Mouse (Mus musculus): ENCODE results near the gene Rbpj. TPM values are rescaled to one million over a fixed set of nuclear protein-coding genes. Genes with fewer than 3 reads are reported as not detected.

Rbpj gene
- 10 to 100 TPM; 56.5 to 69.8 TPM for total RNA-seq (2021)
- long read RNA-seq, experiment 1, full-length matches to known transcripts = 37 of 64 reads
- long read RNA-seq, experiment 1, partial matches to known transcripts = 15 of 64 reads
- long read RNA-seq, experiment 1, other reads (novel, unspliced or antisense) = 12 of 64 reads
- long read RNA-seq, experiment 2, full-length matches to known transcripts = 34 of 49 reads
- long read RNA-seq, experiment 2, partial matches to known transcripts = 6 of 49 reads
- long read RNA-seq, experiment 2, other reads (novel, unspliced or antisense) = 9 of 49 reads

DNA sequence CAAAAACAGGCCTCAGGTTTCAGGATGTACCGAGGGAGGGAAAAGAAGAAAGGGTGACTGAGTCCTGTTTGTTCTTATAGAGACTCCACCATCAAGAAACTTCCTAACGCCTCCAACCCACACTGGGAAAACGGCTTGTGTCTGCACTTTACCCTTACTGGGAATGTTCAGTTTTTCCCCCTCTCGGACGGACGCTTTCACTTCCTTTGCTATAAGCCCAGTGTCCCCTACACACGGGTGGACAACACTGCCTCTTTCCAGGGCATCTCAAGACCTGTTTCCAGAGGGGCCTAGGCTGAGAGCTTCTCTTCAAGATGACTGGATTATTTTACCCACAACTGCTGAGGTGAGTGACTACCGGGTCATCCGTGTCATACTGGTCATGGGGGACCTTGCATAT, at the start of gene Rbpj:
TSS of gene Rbpj (plus strand) at position 270 of the 400 bp plus-strand sequence.
- DNase-seq (ENCODE audit: low spot score in 2 of 2) = no peak

GRCm38 (mm10) chr5:53420777-53421176, 45.2 kb upstream of the Rbpj start:
- no peak for DNase-seq (ENCODE audit: low spot score in 2 of 2)

DNA sequence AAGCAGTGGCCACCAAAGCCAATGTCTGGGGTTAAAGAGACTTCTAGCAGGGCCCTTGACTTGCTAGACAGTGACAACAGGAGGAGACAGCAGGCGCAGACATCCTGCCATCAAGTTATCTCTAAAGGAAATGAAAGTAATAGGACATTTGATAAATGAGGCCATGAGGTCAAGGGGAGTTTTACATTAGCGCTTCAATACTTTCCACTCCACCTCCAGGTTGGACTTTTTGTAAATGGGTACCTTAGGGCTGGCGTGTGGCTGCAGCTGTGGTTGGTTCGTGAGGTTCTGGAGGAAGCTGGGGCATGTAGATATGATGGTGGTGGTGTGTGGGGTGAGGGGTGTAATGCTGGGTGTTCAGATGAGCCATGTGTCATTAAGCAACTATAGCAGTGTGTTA, 44.7 kb upstream of the Rbpj start:
- DNase-seq (ENCODE audit: low spot score in 2 of 2) = no peak

DNA sequence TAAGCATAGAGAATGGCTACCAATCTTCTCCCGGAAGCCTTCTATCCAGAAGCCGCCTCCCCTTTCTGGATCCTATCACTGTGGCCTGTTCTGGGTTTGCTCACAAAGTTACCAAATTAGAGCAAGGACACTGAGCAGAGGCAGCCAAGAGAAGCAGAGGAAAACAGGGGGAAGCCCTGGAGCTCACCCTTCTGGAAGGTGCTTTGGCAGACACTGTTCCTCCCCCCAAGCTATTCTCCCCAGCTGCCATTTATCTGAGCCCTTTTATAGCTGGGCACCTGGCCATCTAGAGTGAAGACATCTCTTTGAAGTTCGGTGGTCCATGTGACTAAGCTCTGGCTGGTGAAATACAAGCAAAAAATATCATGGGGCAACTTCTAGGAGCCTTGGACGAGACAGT, 38.5 kb upstream of the Rbpj start:
- no peak for DNase-seq (ENCODE audit: low spot score in 2 of 2)

GRCm38 (mm10) chr5:53429683-53430477, 36.1 kb upstream of the Rbpj start:
- DNase-seq (ENCODE audit: low spot score in 2 of 2) = peak in 1 of 2 experiments; percentile 32

GRCm38 (mm10) chr5:53432451-53432850, 33.5 kb upstream of the Rbpj start:
- no peak for DNase-seq (ENCODE audit: low spot score in 2 of 2)

DNA sequence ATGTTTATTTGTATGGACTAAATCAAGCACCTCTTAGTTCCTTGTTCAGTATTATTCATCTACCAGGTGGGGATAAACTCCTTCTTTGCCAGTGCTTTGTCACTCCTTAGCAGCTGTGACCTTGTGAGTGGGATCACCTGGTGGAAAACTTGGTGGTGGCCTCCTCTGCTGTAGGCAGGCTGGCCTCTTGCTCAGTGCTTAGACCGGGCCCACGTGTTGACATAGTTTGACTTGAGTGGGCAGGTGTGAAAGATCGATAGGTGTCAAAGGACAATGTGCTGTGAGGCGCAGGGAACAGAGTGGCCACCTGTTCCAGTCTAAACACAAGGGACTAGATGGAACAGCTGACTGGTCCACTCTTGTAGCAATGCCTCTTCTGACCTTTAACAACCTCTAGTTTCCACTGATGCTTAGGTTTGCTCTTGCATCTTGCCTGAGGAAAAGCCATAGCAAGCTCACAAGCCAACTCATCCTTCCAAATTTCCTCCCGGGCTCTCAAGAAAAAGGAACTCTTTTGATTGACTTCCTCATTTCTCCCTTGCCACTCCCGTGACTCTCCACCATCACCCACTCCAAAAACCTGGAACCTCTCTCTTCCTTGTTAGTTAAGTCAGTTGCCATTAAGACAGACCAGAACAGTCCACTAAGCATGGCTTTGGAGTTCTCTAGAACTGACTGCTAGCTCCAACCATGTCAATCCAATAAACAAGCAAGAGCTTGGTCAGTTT, 28.9 kb upstream of the Rbpj start:
- no peak for DNase-seq (ENCODE audit: low spot score in 2 of 2)

- DNase-seq (ENCODE audit: low spot score in 2 of 2) = no peak
Measured at GRCm38 (mm10) chr5:53437767-53438166, 28.2 kb upstream of the Rbpj start.

- no peak for DNase-seq (ENCODE audit: low spot score in 2 of 2)
Measured at GRCm38 (mm10) chr5:53438268-53438667, 27.7 kb upstream of the Rbpj start.

GRCm38 (mm10) chr5:53439655-53440054, 26.3 kb upstream of the Rbpj start:
- DNase-seq (ENCODE audit: low spot score in 2 of 2) = no peak

DNA sequence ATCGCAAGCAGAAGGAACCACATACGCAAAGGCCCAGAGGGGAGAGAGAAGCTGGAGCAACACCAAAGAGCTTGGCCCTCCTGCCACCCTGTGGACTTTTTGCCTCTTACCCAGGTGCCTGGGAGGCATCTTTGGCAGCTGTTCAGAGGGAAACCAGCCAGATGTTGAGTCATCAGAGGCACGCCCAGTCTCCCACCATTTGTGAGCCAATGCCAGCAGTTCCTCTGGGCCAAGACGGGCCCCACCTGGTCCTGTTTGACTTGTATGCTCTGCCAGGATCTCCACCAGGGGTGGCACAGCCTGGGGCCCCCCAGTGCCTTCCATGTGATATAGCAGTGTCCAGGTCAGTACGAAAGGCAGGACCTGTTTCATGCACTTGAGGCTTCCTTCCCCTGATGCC, 21.9 kb upstream of the Rbpj start:
- DNase-seq (ENCODE audit: low spot score in 2 of 2) = no peak

- peak in 1 of 2 experiments; percentile 53 for DNase-seq (ENCODE audit: low spot score in 2 of 2)
Measured at GRCm38 (mm10) chr5:53450945-53451344, 15.0 kb upstream of the Rbpj start.

- DNase-seq (ENCODE audit: low spot score in 2 of 2) = no peak
Measured at GRCm38 (mm10) chr5:53451829-53452228, 14.1 kb upstream of the Rbpj start.

GRCm38 (mm10) chr5:53452920-53453319, 13.0 kb upstream of the Rbpj start:
- DNase-seq (ENCODE audit: low spot score in 2 of 2) = no peak

- no peak for DNase-seq (ENCODE audit: low spot score in 2 of 2)
Measured at GRCm38 (mm10) chr5:53454706-53455105, 11.2 kb upstream of the Rbpj start.

GRCm38 (mm10) chr5:53455459-53455858, 10.5 kb upstream of the Rbpj start:
- DNase-seq (ENCODE audit: low spot score in 2 of 2) = no peak

GRCm38 (mm10) chr5:53460196-53460595, 5.8 kb upstream of the Rbpj start:
- DNase-seq (ENCODE audit: low spot score in 2 of 2) = no peak

DNA sequence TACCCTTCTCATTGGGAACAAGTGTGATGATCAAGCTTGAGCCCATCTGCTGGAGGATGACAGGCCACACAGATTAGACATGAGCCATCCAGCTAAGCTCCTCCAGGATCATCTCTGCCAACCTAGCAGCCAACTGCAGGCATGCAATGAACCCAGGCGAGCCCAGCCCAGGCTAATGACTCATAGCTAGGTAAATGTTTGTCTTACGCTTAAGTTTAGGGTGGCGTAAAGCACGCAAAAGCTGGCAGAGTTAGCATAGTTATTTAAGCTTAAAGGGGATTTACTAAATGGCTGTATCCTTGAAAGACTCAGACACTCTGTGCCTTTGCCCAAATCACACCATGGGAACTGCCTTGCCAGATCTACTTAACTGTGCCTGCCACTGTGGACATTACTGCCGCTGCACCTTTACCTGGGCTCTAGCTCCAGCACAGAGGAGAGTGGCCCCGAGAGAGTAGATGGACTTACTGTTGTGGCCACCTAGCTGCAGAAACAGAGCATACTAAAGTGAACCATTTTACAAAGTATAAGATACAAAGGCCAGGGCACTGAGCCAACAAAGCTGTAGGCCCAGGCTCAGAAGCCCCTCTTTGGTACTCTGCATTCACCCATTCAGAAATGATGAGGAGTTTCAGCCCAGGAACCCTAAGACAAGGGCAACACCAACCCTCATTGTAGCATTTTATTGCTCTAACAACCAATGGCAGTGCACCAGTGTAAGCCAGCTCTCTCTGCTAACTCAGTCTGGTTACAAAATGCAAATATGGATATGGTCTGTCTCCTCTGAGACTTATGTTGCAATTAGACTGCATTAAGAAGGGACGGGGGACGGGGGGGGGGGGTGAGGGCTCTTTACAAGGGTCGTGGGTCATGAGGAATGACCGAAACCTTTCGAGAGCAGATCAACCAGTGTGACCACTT, 2.6 kb upstream of the Rbpj start:
- no peak for DNase-seq (ENCODE audit: low spot score in 2 of 2)

DNA sequence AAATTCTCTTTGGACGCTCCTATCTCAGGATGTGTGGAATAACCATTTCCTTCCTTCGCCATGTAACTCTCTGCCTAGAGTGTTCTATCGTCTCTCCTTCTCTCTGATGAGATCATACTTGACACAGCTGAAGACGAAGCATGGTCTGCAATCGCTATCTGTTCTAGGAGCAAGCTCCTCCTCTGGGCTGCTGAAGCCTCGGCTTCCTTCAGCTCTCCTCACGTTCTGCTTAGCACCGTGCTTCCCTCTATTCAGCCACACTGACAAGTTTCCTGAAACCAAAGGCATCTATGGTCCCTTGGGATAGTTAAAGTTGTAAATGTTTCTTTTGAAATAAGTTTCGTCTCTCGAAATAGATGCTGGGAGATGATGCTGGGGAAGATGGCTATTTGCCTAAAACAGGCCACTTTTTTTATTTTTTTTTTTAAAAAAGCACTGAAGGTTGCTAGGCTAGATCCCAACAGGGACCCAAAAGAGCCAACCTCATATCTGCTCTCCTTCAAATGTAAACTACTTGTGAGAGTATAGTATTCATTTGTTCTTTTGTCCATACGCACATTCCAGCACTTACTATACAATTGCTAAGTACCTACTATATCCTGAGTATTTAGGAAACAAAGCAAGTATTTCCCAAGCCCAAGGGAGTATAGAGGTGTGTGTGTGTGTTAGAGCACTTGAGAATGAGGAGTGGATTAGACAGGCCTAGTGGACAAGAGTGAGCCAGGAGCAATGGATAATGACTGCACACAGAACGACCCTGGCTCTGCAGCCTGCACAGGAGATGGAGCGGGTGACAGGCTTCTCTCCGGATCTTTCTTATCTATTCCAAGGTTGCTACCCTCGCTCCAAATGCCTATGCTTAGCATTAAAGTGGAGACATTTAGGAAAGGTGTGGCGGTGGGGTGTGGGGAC, 726 bp downstream of the Rbpj start:
- DNase-seq (ENCODE audit: low spot score in 2 of 2) = no peak

DNA sequence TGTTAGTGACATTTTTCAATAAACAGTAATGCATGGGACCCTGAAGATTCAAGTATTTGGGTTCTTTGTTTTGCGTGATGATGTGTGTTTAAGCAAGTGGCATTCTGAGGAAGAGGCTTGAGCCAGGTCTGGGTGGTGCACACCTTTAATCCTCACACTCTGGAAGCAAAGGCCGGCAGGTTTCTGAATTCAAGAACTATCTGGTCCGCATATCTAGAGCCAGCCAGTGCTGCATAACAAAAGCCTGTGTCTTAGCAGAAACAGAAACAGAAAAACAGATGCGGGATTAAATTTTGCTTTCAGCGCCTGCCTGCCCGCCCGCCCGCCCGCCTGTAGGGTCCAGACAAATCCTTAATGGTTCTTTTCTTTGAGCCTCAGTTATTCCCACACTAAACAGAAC, 1.6 kb downstream of the Rbpj start:
- no peak for DNase-seq (ENCODE audit: low spot score in 2 of 2)
